Mouse (Mus musculus) myocyte (in vitro differentiated cells): ENCODE data around the gene Ppp2r5e. TPM values are rescaled to one million over a fixed set of nuclear protein-coding genes. Genes with fewer than 3 reads are reported as not detected.

ENCODE experiments used
- H3K27me3 ChIP-seq: one replicate; pipeline ENCODE4 v1.6.1; 2011; ENCODE audit not compliant: control insufficient read depth, insufficient read depth, insufficient read length
- H3K36me3 ChIP-seq: one replicate; pipeline ENCODE4 v1.6.1; 2011; ENCODE audit not compliant: control insufficient read depth, insufficient read depth
- H3K4me2 ChIP-seq: one replicate; pipeline ENCODE4 v1.6.1; 2011; ENCODE audit warnings: low read depth, control low read depth
- H3K4me3 ChIP-seq: one replicate; pipeline ENCODE4 v1.5.1; 2011; ENCODE audit warnings: mild to moderate bottlenecking, control low read depth, moderate library complexity
- H3K79me2 ChIP-seq: one replicate; pipeline ENCODE4 v1.6.1; 2011; ENCODE audit not compliant: control insufficient read depth, insufficient read depth
- H3ac ChIP-seq: one replicate; pipeline ENCODE4 v1.6.1; 2011; ENCODE audit not compliant: control insufficient read depth, insufficient read length
- CEBPB ChIP-seq: IDR thresholded peaks from 2 replicates; pipeline ENCODE4 v1.6.1; 2011; ENCODE audit warnings: mild to moderate bottlenecking, moderate library complexity; ENCODE audit not compliant: poor library complexity, insufficient read depth, severe bottlenecking
- E2F4 ChIP-seq: IDR thresholded peaks from one replicate; pipeline ENCODE4 v1.6.1; 2011; ENCODE audit warnings: mild to moderate bottlenecking, control low read depth, moderate library complexity; ENCODE audit not compliant: insufficient read depth
- MAX ChIP-seq: IDR thresholded peaks from one replicate; pipeline ENCODE4 v1.6.1; 2011; ENCODE audit warnings: low read depth, mild to moderate bottlenecking, control low read depth
- MYOD1 ChIP-seq, 3 experiments: IDR thresholded peaks; one replicate each; pipeline ENCODE4 v1.6.1; 2011; ENCODE audit warnings: control low read depth in 2 of 3, low read depth in 2 of 3, mild to moderate bottlenecking in 2 of 3, moderate library complexity in 1 of 3; ENCODE audit not compliant: insufficient read length in 2 of 3, control insufficient read depth in 1 of 3
- MYOG ChIP-seq, 3 experiments: IDR thresholded peaks; one replicate each; pipeline ENCODE4 v1.6.1; 2011; ENCODE audit warnings: control low read depth in 2 of 3, low read depth in 2 of 3, mild to moderate bottlenecking in 2 of 3; ENCODE audit not compliant: insufficient read length in 2 of 3, control insufficient read depth in 1 of 3, insufficient read depth in 1 of 3
- POLR2A ChIP-seq: IDR thresholded peaks from one replicate; pipeline ENCODE4 v1.6.1; 2011; ENCODE audit warnings: low read depth, mild to moderate bottlenecking, control low read depth, moderate library complexity; ENCODE audit not compliant: insufficient read length
- POLR2AphosphoS2 ChIP-seq: IDR thresholded peaks from one replicate; pipeline ENCODE4 v1.6.1; 2011; ENCODE audit warnings: low read depth, control low read depth; ENCODE audit not compliant: insufficient read length
- REST ChIP-seq: IDR thresholded peaks from one replicate; pipeline ENCODE4 v1.6.1; 2011; ENCODE audit warnings: mild to moderate bottlenecking, control low read depth, moderate library complexity; ENCODE audit not compliant: insufficient read depth, insufficient read length
- SRF ChIP-seq: IDR thresholded peaks from one replicate; pipeline ENCODE4 v1.6.1; 2011; ENCODE audit warnings: low read depth; ENCODE audit not compliant: control insufficient read depth, insufficient read length
- TCF12 ChIP-seq: IDR thresholded peaks from one replicate; pipeline ENCODE4 v1.6.1; 2011; ENCODE audit warnings: mild to moderate bottlenecking, control low read depth; ENCODE audit not compliant: poor library complexity, insufficient read depth, severe bottlenecking
- TCF3 ChIP-seq: IDR thresholded peaks from one replicate; pipeline ENCODE4 v1.6.1; 2011; ENCODE audit warnings: low read depth, control low read depth; ENCODE audit not compliant: insufficient read length
- USF1 ChIP-seq: IDR thresholded peaks from one replicate; pipeline ENCODE4 v1.6.1; 2011; ENCODE audit warnings: low read depth, mild to moderate bottlenecking, control low read depth, moderate library complexity
- polyA plus RNA-seq: library from polyadenylated mRNA; unstranded; fragments of >200 nt; fragmentation: generic; extraction: Trizol; gene quantifications from one replicate; pipeline ENCODE4 v1.2.1, GENCODE M21; 2012; ENCODE audit warnings: missing spikeins

Ppp2r5e gene
- polyA plus RNA-seq, 1 experiment, result 15.4 TPM

DNA sequence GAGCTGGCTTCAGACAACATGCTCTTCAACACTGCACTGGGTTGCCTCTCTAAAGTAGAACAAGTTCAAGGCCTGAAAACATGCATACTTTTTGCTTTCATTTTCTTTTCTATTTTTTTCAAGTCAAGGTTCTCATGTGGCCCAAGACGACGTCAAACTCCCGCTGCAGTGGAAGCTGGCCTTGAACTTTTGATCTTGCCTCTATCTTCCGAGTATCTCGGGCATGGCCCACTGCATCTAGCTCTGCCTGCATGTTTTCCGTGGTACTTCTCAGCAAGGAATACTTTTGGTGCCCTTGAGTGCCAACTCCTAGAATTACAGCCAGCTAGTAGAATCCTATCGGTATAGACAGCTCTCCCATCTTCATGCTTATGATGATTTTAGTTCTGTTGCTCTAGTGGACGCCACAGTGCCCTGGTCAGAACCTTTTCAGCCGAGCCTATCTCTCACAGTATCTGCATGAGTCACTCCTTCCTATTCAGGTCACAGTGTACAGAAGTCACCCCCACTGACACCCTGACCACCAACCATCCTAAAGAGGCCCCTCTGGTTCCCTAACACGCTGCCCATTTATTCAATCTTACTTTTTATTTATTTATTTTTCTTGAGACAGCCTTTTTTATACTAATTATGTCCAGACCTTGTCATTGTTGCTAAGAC lies 39.9 kb upstream of the Ppp2r5e start:
- Histone ChIP-seq H3ac (no peak overlapping the region), H3K27me3 (no peaks in the 10 kb centered on the region), H3K79me2 (no peaks in the 10 kb centered on the region), H3K36me3 (no peaks in the 10 kb centered on the region), H3K4me2 (no peak overlapping the region), H3K4me3 (no peak overlapping the region)
- no peak for TF ChIP-seq MAX
- TF ChIP-seq TCF12, result no peak
- TF ChIP-seq CEBPB, result no peak
- TF ChIP-seq MYOG (IDR thresholded peaks at IDR 0.05; ENCODE audit: control insufficient read depth in 1 of 3, insufficient read depth in 1 of 3, insufficient read length in 2 of 3, low read depth in 2 of 3), result no peak
- no peak for TF ChIP-seq POLR2A
- TF ChIP-seq TCF3, result no peak
- no peak for TF ChIP-seq POLR2AphosphoS2
- TF ChIP-seq USF1, result no peak
- TF ChIP-seq MYOD1 (IDR thresholded peaks at IDR 0.05; ENCODE audit: control insufficient read depth in 1 of 3, insufficient read length in 2 of 3, low read depth in 2 of 3), result no peak
- TF ChIP-seq SRF, result no peak
- TF ChIP-seq REST, result no peak
- no peak for TF ChIP-seq E2F4

GRCm38 (mm10) chr12:75629618-75630017 lies 33.6 kb upstream of the Ppp2r5e start:
- H3ac ChIP-seq, result no peak overlapping the region
- H3K4me2 ChIP-seq, result no peak overlapping the region
- no peaks in the 10 kb centered on the region for H3K79me2 ChIP-seq
- no peak for TF ChIP-seq SRF
- TF ChIP-seq CEBPB, result no peak
- no peak for TF ChIP-seq E2F4
- no peak for TF ChIP-seq TCF12
- no peak for TF ChIP-seq TCF3
- TF ChIP-seq REST, result no peak
- H3K4me3 ChIP-seq, result no peak overlapping the region
- H3K27me3 ChIP-seq, result no peaks in the 10 kb centered on the region
- no peaks in the 10 kb centered on the region for H3K36me3 ChIP-seq

GRCm38 (mm10) chr12:75623292-75623691 lies 27.2 kb upstream of the Ppp2r5e start:
- Histone ChIP-seq H3K36me3 (no peaks in the 10 kb centered on the region), H3K27me3 (no peaks in the 10 kb centered on the region), H3ac (no peak overlapping the region), H3K4me3 (no peak overlapping the region), H3K79me2 (no peaks in the 10 kb centered on the region), H3K4me2 (no peak overlapping the region)
- TF ChIP-seq MYOG (IDR thresholded peaks at IDR 0.05; ENCODE audit: control insufficient read depth in 1 of 3, insufficient read depth in 1 of 3, insufficient read length in 2 of 3, low read depth in 2 of 3) (no peak), E2F4 (no peak), TCF12 (no peak), POLR2A (no peak), POLR2AphosphoS2 (no peak), CEBPB (no peak), MAX (no peak), REST (no peak), MYOD1 (IDR thresholded peaks at IDR 0.05; ENCODE audit: control insufficient read depth in 1 of 3, insufficient read length in 2 of 3, low read depth in 2 of 3) (no peak), TCF3 (no peak), SRF (no peak), USF1 (no peak)

GRCm38 (mm10) chr12:75622835-75623234 lies 26.8 kb upstream of the Ppp2r5e start:
- TF ChIP-seq CEBPB (no peak), SRF (no peak), MYOD1 (IDR thresholded peaks at IDR 0.05; ENCODE audit: control insufficient read depth in 1 of 3, insufficient read length in 2 of 3, low read depth in 2 of 3) (no peak), REST (no peak), TCF12 (no peak), MAX (no peak), POLR2AphosphoS2 (no peak), MYOG (IDR thresholded peaks at IDR 0.05; ENCODE audit: control insufficient read depth in 1 of 3, insufficient read depth in 1 of 3, insufficient read length in 2 of 3, low read depth in 2 of 3) (no peak)
- no peak overlapping the region for H3K4me3 ChIP-seq
- no peak overlapping the region for H3ac ChIP-seq
- H3K27me3 ChIP-seq, result no peaks in the 10 kb centered on the region
- no peak overlapping the region for H3K4me2 ChIP-seq
- H3K36me3 ChIP-seq, result no peaks in the 10 kb centered on the region
- H3K79me2 ChIP-seq, result no peaks in the 10 kb centered on the region

DNA sequence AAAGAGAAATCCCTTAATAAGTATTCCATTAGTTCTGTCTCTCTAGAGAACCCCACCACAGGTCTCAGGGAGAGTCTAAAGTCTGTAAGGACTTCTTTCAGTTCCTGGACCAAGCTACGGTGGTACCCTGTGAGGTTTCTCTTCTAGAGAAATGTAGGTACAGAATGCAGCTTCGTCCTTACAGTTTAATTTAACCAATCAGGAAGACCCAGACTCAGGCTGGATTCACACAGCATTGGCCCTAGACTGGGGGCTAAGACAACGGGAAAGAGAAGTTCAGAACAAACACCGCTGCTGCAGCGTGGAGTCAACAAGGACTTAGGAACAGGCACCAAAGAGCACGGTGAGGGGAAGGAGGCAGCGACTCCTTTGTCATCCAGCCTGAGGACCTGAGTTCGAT lies 20.8 kb upstream of the Ppp2r5e start:
- Histone ChIP-seq H3K36me3 (no peaks in the 10 kb centered on the region), H3K4me3 (no peak overlapping the region), H3K4me2 (no peak overlapping the region), H3K79me2 (no peaks in the 10 kb centered on the region), H3K27me3 (no peaks in the 10 kb centered on the region), H3ac (no peak overlapping the region)
- TF ChIP-seq POLR2AphosphoS2, result no peak
- no peak for TF ChIP-seq MYOG (IDR thresholded peaks at IDR 0.05; ENCODE audit: control insufficient read depth in 1 of 3, insufficient read depth in 1 of 3, insufficient read length in 2 of 3, low read depth in 2 of 3)
- TF ChIP-seq POLR2A, result no peak
- no peak for TF ChIP-seq MYOD1 (IDR thresholded peaks at IDR 0.05; ENCODE audit: control insufficient read depth in 1 of 3, insufficient read length in 2 of 3, low read depth in 2 of 3)
- TF ChIP-seq MAX, result no peak
- TF ChIP-seq E2F4, result no peak
- no peak for TF ChIP-seq TCF12
- TF ChIP-seq SRF, result no peak
- TF ChIP-seq TCF3, result no peak
- no peak for TF ChIP-seq CEBPB
- no peak for TF ChIP-seq USF1
- no peak for TF ChIP-seq REST
